Mouse (Mus musculus) cerebellum, postnatal 36 days (tissue): ENCODE data around the gene Nupl2.

Experiments
- DNase-seq, 2 experiments: peaks; one replicate each; pipeline ENCODE4 v3.0.0; 2021 to 2022; ENCODE audit warnings: mixed read lengths in 2 of 2

The Nupl2 gene

DNA sequence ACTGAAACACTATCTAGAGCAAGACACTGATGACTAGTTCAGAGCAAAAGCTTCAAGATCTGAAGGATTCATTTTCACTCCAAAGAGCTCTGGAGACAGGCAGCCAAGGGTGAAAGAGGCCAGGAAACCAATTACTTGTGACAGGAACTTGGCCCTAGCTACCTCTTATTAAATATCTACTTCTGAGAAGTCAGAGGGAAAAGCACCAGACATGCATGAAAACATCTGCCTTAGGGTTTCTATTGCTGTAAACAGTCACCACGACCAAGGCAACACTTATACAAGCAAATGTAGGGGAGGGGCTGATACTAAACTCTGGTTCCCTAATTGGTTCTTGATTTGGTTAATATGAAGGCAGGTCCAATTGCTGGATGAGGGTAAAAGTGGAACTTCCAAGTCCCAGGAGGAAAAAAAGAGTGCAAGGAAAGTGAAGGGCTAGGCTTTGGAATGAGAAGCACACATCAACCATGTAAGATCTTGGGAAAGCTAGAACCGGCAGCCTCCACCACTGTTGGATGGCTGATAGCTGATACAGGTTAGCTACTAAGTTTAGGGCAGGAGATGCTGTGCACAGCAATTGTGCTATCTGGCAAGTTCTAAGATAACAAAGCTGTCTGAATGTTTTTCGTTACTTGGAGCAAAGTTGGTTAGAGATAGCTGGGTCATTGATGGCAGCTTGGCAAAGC lies 49.2 kb downstream of the Nupl2 start:
- DNase-seq: no peak

DNA sequence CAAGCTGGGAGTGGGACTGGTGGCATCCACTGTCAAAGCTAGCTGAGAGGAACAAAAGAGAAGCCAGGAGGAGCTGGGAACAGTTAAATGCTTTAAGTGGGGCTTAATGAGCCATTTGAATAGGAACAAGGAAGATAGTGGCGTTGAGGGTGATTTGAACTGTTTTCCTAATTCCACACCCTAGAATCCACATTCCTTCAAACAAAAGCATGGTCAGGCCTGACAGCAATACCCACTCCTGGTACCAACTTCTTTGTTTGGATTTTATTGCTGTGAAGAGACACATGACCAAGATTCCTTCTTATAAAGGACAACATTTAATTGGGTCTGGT lies 49.8 kb downstream of the Nupl2 start:
- no peak for DNase-seq

DNA sequence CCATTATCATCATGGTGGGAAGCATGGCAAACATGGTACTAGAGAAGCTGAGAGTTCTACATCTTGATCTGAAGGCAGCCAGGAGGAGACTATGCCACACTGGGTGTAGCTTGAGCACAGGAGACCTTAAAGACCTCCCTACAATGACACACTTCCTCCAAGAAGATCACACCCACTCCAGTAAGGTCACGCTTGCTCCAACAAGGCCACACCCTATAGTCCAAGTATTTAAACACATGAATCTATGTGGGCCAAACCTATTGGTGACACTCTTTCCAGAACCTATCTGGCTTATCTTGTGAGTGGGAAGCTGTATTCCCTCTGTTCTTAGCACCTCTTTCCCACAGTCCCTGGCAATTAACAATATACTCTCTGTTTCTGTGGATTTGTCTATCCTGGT lies 50.1 kb downstream of the Nupl2 start:
- DNase-seq: no peak
